Mouse (Mus musculus): Measurements from ENCODE around the gene Daam2.

GRCm38 (mm10) chr17:49475174-49475573, 89.0 kb downstream of the Daam2 start:
- TF ChIP-seq CTCF (IDR thresholded peaks at IDR 0.05; ENCODE audit: insufficient read depth, low read length): no peak
- TF ChIP-seq POLR2A (IDR thresholded peaks at IDR 0.05; ENCODE audit: borderline replicate concordance, extremely low read depth, low read depth, low read length): no peak
